Mouse (Mus musculus): ENCODE data around the gene Ddx18. TPM values are rescaled to one million over a fixed set of nuclear protein-coding genes. Genes with fewer than 3 reads are reported as not detected.

Ddx18 gene
- polyA plus RNA-seq, 1 experiment: 35.6 TPM

GRCm38 (mm10) chr1:121577491-121577890 lies 9.7 kb upstream of the Ddx18 start:
- Histone ChIP-seq H3K4me1 (ENCODE audit: control insufficient read depth, insufficient read depth, low read length) (no peaks in the 10 kb centered on the region), H3K4me3 (ENCODE audit: insufficient read depth, low read length) (no peak overlapping the region), H3K27ac (ENCODE audit: insufficient read depth, low read length) (no peak overlapping the region)
- TF ChIP-seq POLR2A (IDR thresholded peaks at IDR 0.05; ENCODE audit: extremely low read depth, insufficient read depth, low read length) (no peak), CTCF (IDR thresholded peaks at IDR 0.05; ENCODE audit: extremely low read depth, insufficient read depth, low read length) (no peak)

GRCm38 (mm10) chr1:121570522-121570921 lies 2.7 kb upstream of the Ddx18 start:
- no peak overlapping the region for H3K27ac ChIP-seq (ENCODE audit: insufficient read depth, low read length)

GRCm38 (mm10) chr1:121557861-121558260 lies 9.9 kb downstream of the Ddx18 start:
- no peak for TF ChIP-seq CTCF (IDR thresholded peaks at IDR 0.05; ENCODE audit: extremely low read depth, insufficient read depth, low read length)
- no peak for TF ChIP-seq POLR2A (IDR thresholded peaks at IDR 0.05; ENCODE audit: extremely low read depth, insufficient read depth, low read length)
- Histone ChIP-seq H3K4me3 (ENCODE audit: insufficient read depth, low read length) (no peak overlapping the region), H3K27ac (ENCODE audit: insufficient read depth, low read length) (no peak overlapping the region), H3K4me1 (ENCODE audit: control insufficient read depth, insufficient read depth, low read length) (no peaks in the 10 kb centered on the region)

More at GRCm38 (mm10) chr1:121570522-121570921, 2.7 kb upstream of the Ddx18 start:
- TF ChIP-seq CTCF (IDR thresholded peaks at IDR 0.05; ENCODE audit: extremely low read depth, insufficient read depth, low read length) (no peak), POLR2A (IDR thresholded peaks at IDR 0.05; ENCODE audit: extremely low read depth, insufficient read depth, low read length) (no peak)
- Histone ChIP-seq H3K4me3 (ENCODE audit: insufficient read depth, low read length) (no peak overlapping the region), H3K4me1 (ENCODE audit: control insufficient read depth, insufficient read depth, low read length) (no peaks in the 10 kb centered on the region; the same call in 1 of the 2 replicates)

- TF ChIP-seq POLR2A (IDR thresholded peaks at IDR 0.05; ENCODE audit: extremely low read depth, insufficient read depth, low read length) (no peak), CTCF (IDR thresholded peaks at IDR 0.05; ENCODE audit: extremely low read depth, insufficient read depth, low read length) (no peak)
- Histone ChIP-seq H3K4me3 (ENCODE audit: insufficient read depth, low read length) (no peak overlapping the region), H3K27ac (ENCODE audit: insufficient read depth, low read length) (no peak overlapping the region), H3K4me1 (ENCODE audit: control insufficient read depth, insufficient read depth, low read length) (peaks cover 3% of the 10 kb centered on the region)
Measured at GRCm38 (mm10) chr1:121551457-121551835, 16.3 kb downstream of the Ddx18 start.

GRCm38 (mm10) chr1:121550801-121551456 lies 16.9 kb downstream of the Ddx18 start:
- Histone ChIP-seq H3K4me3 (ENCODE audit: insufficient read depth, low read length) (no peak overlapping the region), H3K4me1 (ENCODE audit: control insufficient read depth, insufficient read depth, low read length) (peaks cover 3% of the 10 kb centered on the region), H3K27ac (ENCODE audit: insufficient read depth, low read length) (no peak overlapping the region)
- TF ChIP-seq CTCF (IDR thresholded peaks at IDR 0.05; ENCODE audit: extremely low read depth, insufficient read depth, low read length) (no peak), POLR2A (IDR thresholded peaks at IDR 0.05; ENCODE audit: extremely low read depth, insufficient read depth, low read length) (no peak)

GRCm38 (mm10) chr1:121549456-121549855 lies 18.3 kb downstream of the Ddx18 start:
- Histone ChIP-seq H3K27ac (ENCODE audit: insufficient read depth, low read length) (no peak overlapping the region), H3K4me1 (ENCODE audit: control insufficient read depth, insufficient read depth, low read length) (peaks cover 3% of the 10 kb centered on the region), H3K4me3 (ENCODE audit: insufficient read depth, low read length) (no peak overlapping the region)
- TF ChIP-seq CTCF (IDR thresholded peaks at IDR 0.05; ENCODE audit: extremely low read depth, insufficient read depth, low read length) (peak; percentile 57), POLR2A (IDR thresholded peaks at IDR 0.05; ENCODE audit: extremely low read depth, insufficient read depth, low read length) (no peak)

- H3K4me3 ChIP-seq (ENCODE audit: insufficient read depth, low read length): no peak overlapping the region
- H3K27ac ChIP-seq (ENCODE audit: insufficient read depth, low read length): no peak overlapping the region
- H3K4me1 ChIP-seq (ENCODE audit: control insufficient read depth, insufficient read depth, low read length): peaks cover 3% of the 10 kb centered on the region
- TF ChIP-seq POLR2A (IDR thresholded peaks at IDR 0.05; ENCODE audit: extremely low read depth, insufficient read depth, low read length) (no peak), CTCF (IDR thresholded peaks at IDR 0.05; ENCODE audit: extremely low read depth, insufficient read depth, low read length) (no peak)
Measured at GRCm38 (mm10) chr1:121548667-121549066, 19.1 kb downstream of the Ddx18 start.

GRCm38 (mm10) chr1:121546844-121547243 lies 20.9 kb downstream of the Ddx18 start:
- TF ChIP-seq CTCF (IDR thresholded peaks at IDR 0.05; ENCODE audit: extremely low read depth, insufficient read depth, low read length): no peak
- TF ChIP-seq POLR2A (IDR thresholded peaks at IDR 0.05; ENCODE audit: extremely low read depth, insufficient read depth, low read length): no peak
- H3K4me3 ChIP-seq (ENCODE audit: insufficient read depth, low read length): no peak overlapping the region

GRCm38 (mm10) chr1:121540361-121540760 lies 27.4 kb downstream of the Ddx18 start:
- H3K27ac ChIP-seq (ENCODE audit: insufficient read depth, low read length): no peak overlapping the region
- TF ChIP-seq CTCF (IDR thresholded peaks at IDR 0.05; ENCODE audit: extremely low read depth, insufficient read depth, low read length) (no peak), POLR2A (IDR thresholded peaks at IDR 0.05; ENCODE audit: extremely low read depth, insufficient read depth, low read length) (no peak)
- H3K4me3 ChIP-seq (ENCODE audit: insufficient read depth, low read length): no peak overlapping the region
- no peaks in the 10 kb centered on the region for H3K4me1 ChIP-seq (ENCODE audit: control insufficient read depth, insufficient read depth, low read length)

More at GRCm38 (mm10) chr1:121546844-121547243, 20.9 kb downstream of the Ddx18 start:
- H3K4me1 ChIP-seq (ENCODE audit: control insufficient read depth, insufficient read depth, low read length): peaks cover 3% of the 10 kb centered on the region
- H3K27ac ChIP-seq (ENCODE audit: insufficient read depth, low read length): no peak overlapping the region

GRCm38 (mm10) chr1:121531439-121531838 lies 36.4 kb downstream of the Ddx18 start:
- H3K4me1 ChIP-seq (ENCODE audit: control insufficient read depth, insufficient read depth, low read length): peaks cover 1% of the 10 kb centered on the region; the same call in 1 of the 2 replicates
- H3K4me3 ChIP-seq (ENCODE audit: insufficient read depth, low read length): no peak overlapping the region
- no peak overlapping the region for H3K27ac ChIP-seq (ENCODE audit: insufficient read depth, low read length)
- TF ChIP-seq POLR2A (IDR thresholded peaks at IDR 0.05; ENCODE audit: extremely low read depth, insufficient read depth, low read length) (no peak), CTCF (IDR thresholded peaks at IDR 0.05; ENCODE audit: extremely low read depth, insufficient read depth, low read length) (no peak)

Data from cortical plate, adult 2 months (tissue).